Mouse (Mus musculus) small intestine, adult 2 months (tissue): Measurements from ENCODE around the gene Ugt1a8. TPM values are rescaled to one million over a fixed set of nuclear protein-coding genes. Genes with fewer than 3 reads are reported as not detected.
"Not testable (repeated sequence)": the region's sequence is repeated elsewhere in the genome, so short reads cannot be mapped to it uniquely, and the experiment has no call there.

Experiments
- H3K27ac ChIP-seq: fragments of 200-500 bp; 2 replicates; pipeline ENCODE4 v1.5.1; 2012; ENCODE audit warnings: low read depth, low read length, control low read depth, inconsistent platforms; ENCODE audit not compliant: insufficient read depth
- H3K27me3 ChIP-seq: fragments of 200-500 bp; 2 replicates; pipeline ENCODE4 v1.6.1; 2012; ENCODE audit warnings: mild to moderate bottlenecking, moderate library complexity, low read length, inconsistent platforms; ENCODE audit not compliant: control insufficient read depth, insufficient read depth
- H3K36me3 ChIP-seq: fragments of 200-500 bp; 2 replicates; pipeline ENCODE4 v1.6.1; 2012; ENCODE audit warnings: mild to moderate bottlenecking, low read length, control low read depth, inconsistent platforms; ENCODE audit not compliant: control insufficient read depth, insufficient read depth
- H3K4me1 ChIP-seq: fragments of 200-500 bp; 2 replicates; pipeline ENCODE4 v1.6.1; 2012; ENCODE audit warnings: low read length, inconsistent platforms, mixed read lengths; ENCODE audit not compliant: control insufficient read depth, insufficient read depth, insufficient read length
- H3K4me3 ChIP-seq: fragments of 200-500 bp; 2 replicates; pipeline ENCODE4 v1.5.1; 2012; ENCODE audit warnings: low read depth, mild to moderate bottlenecking, control low read depth, inconsistent platforms, low read length, moderate library complexity
- CTCF ChIP-seq: fragments of 200-500 bp; IDR thresholded peaks from 2 replicates; pipeline ENCODE4 v1.5.1; 2012; ENCODE audit warnings: low read depth, mild to moderate bottlenecking, control low read depth, inconsistent platforms, low read length, moderate library complexity, mixed read lengths; ENCODE audit not compliant: insufficient replicate concordance, insufficient read length; ENCODE audit errors: extremely low read depth
- POLR2A ChIP-seq: fragments of 200-500 bp; IDR thresholded peaks from 2 replicates; pipeline ENCODE4 v1.6.1; 2012; ENCODE audit warnings: low read depth, mild to moderate bottlenecking, control low read depth, inconsistent platforms, low read length, moderate library complexity
- WGBS: fragments of 180-500 bp; shearing (Covaris S2); methylation state at CpG from one replicate; pipeline ENCODE4 v1.1.7; 2018; 5-methylcytosine and 5-hydroxymethylcytosine counted together
- polyA plus RNA-seq: library from polyadenylated mRNA; depleted of rRNA; stranded (reverse); fragments of >200 nt; gene quantifications from 2 replicates; pipeline ENCODE4 v1.2.3, GENCODE M21; 2012

Gene Ugt1a8
- polyA plus RNA-seq, 1 experiment: not detected

GRCm38 (mm10) chr1:88103697-88104468 is 16.3 kb downstream of the Ugt1a8 start:
- H3K36me3 ChIP-seq, H3K27me3 ChIP-seq, H3K4me3 ChIP-seq, H3K27ac ChIP-seq: not testable (repeated sequence)
- WGBS: 56% methylated on average over 5 of the region's 5 CpGs
- peaks cover 18% of the 10 kb centered on the region; the same call in 1 of the 2 replicates for H3K4me1 ChIP-seq

DNA sequence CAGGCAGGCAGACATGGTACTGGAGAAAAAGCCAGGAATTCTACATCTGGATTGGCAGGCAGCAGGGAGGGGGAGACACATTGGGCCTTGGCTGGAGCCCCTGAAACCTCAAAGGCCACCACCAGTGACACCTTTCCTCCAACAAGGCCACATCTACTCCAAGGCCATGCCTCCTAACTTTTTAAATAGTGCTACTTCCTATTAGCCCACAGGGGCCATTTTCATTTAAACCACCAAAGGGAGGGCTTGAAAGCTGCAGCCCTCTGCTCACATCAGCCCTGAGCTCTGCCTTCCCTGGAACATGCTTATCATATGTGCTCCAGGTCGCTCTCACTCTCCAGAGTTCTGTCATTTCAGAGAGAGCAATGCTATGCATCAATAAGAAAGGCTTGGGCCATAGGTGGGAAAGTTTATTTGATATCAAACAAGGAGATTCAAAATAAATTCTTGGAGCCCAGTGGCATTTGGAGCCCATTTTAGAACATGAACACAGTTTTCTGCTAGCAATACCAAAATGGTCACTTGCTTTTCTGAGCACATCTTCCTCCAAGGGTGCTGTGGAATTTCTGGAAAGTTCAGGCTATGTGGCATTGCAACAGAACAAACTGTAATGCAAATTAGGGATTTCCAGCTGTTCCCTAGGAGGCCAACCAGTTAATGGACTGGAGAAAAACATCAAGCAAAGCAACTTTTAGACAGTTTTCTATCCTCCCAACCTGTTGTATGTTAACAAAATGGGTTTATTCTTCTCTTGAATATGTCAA is 17.2 kb downstream of the Ugt1a8 start:
- no peak overlapping the region for H3K4me3 ChIP-seq
- WGBS: 80% methylated on average over 1 of the region's 1 CpGs

GRCm38 (mm10) chr1:88105656-88106055 is 18.0 kb downstream of the Ugt1a8 start:
- no peak overlapping the region for H3K27ac ChIP-seq
- no peak overlapping the region for H3K4me3 ChIP-seq
- peaks cover 18% of the 10 kb centered on the region; the same call in 1 of the 2 replicates for H3K4me1 ChIP-seq
- TF ChIP-seq CTCF: no peak
- TF ChIP-seq POLR2A: no peak
- WGBS: 15% methylated on average over 2 of the region's 2 CpGs
- no peaks in the 10 kb centered on the region for H3K27me3 ChIP-seq
- H3K36me3 ChIP-seq: no peaks in the 10 kb centered on the region

More for the DNA sequence above, 17.2 kb downstream of the Ugt1a8 start:
- H3K27ac ChIP-seq: no peak overlapping the region
- no peak for TF ChIP-seq CTCF
- no peak for TF ChIP-seq POLR2A
- peaks cover 18% of the 10 kb centered on the region; the same call in 1 of the 2 replicates for H3K4me1 ChIP-seq
- no peaks in the 10 kb centered on the region for H3K27me3 ChIP-seq
- no peaks in the 10 kb centered on the region for H3K36me3 ChIP-seq

DNA sequence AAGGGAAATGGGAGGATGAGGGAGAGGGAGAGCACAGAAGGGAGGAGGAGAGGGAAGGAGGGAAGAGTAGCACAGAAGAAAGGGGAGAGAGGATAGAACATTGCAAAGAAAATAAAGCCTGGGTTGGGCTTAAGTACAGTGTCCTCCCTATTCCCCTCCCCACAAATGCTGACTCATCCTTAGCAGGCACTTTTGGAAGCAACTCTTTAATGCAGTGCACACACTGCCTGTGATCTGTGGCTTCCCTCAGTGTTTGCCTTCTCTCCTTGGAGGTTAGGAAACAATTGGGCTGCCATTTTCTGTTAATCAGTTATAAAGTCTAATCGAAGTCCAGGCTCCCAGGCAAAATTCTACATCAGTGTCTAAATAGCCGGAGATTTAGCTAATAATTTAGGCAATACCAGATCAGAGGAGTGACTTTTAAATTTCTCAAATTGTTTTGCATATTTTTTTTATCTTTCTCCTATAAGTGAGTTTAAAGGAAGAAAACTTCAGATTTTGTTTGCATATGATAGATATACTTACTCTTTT is 21.5 kb downstream of the Ugt1a8 start:
- not testable (repeated sequence) for H3K27me3 ChIP-seq, H3K27ac ChIP-seq, H3K36me3 ChIP-seq, H3K4me3 ChIP-seq
- 20% methylated on average over 2 of the region's 2 CpGs for WGBS
- H3K4me1 ChIP-seq: peaks cover 15% of the 10 kb centered on the region; the same call in 1 of the 2 replicates

- not testable (repeated sequence) for H3K27ac ChIP-seq, H3K36me3 ChIP-seq, H3K27me3 ChIP-seq, H3K4me3 ChIP-seq
- peaks cover 11% of the 10 kb centered on the region; the same call in 1 of the 2 replicates for H3K4me1 ChIP-seq
- WGBS: 31% methylated on average over 2 of the region's 2 CpGs
Measured at GRCm38 (mm10) chr1:88109604-88110003, 22.0 kb downstream of the Ugt1a8 start.

GRCm38 (mm10) chr1:88112769-88113168 is 25.2 kb downstream of the Ugt1a8 start:
- H3K4me1 ChIP-seq, H3K36me3 ChIP-seq, H3K4me3 ChIP-seq, H3K27ac ChIP-seq, H3K27me3 ChIP-seq: not testable (repeated sequence)
- WGBS: 78% methylated on average over 6 of the region's 6 CpGs

DNA sequence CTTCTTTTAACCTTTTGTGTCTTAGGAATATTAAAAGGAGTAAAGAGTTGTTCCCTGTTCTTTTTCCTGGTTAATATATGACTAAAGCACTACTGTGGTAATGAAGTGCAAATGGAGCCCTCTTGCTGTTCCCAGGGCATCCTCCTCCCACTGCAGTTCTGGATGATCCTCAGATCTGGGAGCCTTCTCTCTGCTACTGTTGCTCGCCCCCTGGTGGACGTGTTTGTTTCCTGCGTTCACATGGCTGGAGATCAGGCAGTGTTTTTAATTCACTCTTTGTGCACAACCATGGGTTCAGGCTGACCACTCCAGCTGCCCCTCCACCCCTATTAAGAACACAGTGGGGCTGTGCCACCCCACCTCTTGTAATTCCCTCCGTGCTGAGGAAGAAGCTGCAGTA is 32.9 kb downstream of the Ugt1a8 start:
- H3K4me1 ChIP-seq: not testable (repeated sequence)

More for the DNA sequence above, 32.9 kb downstream of the Ugt1a8 start:
- not testable (repeated sequence) for H3K4me3 ChIP-seq, H3K27me3 ChIP-seq, H3K36me3 ChIP-seq, H3K27ac ChIP-seq
- WGBS: 16% methylated on average over 4 of the region's 4 CpGs
- TF ChIP-seq CTCF: 0 out of 2 replicates have a peak, but pooled peaks have one; percentile 38
